Mouse (Mus musculus): ENCODE measurements at regions not wholly inside any gene's neighbourhood (a gene's known extent, or its start where the extent isn't known, plus 50 kb on each side); places are given as distances from the start of the nearest gene placed in this dataset.

GRCm38 (mm10) chr5:126954189-126954588, 287.4 kb upstream of the Tmem132c start:
- no peak for TF ChIP-seq POLR2A (IDR thresholded peaks at IDR 0.05; ENCODE audit: low read depth, low read length)
- no peak for TF ChIP-seq CTCF (IDR thresholded peaks at IDR 0.05; ENCODE audit: extremely low read depth, insufficient read length, insufficient replicate concordance, low read depth, low read length)

All from small intestine, adult 2 months (tissue).